Mouse (Mus musculus) hindbrain, embryonic 10.5 days (tissue): ENCODE measurements around the gene Ptov1. TPM values are rescaled to one million over a fixed set of nuclear protein-coding genes. Genes with fewer than 3 reads are reported as not detected.

Experiments
- DNase-seq: peaks from one replicate; pipeline ENCODE4 v3.0.0-alpha.2; 2017; ENCODE audit warnings: low spot score
- H3K27ac ChIP-seq: fragments of 300-500 bp; sonication (generic); 2 replicates; pipeline ENCODE4 v1.5.1; 2016; ENCODE audit warnings: mild to moderate bottlenecking, moderate library complexity
- H3K27me3 ChIP-seq: fragments of 300-500 bp; sonication (generic); 2 replicates; pipeline ENCODE4 v1.6.1; 2016; ENCODE audit warnings: mild to moderate bottlenecking; ENCODE audit not compliant: poor library complexity, insufficient read depth, severe bottlenecking
- H3K36me3 ChIP-seq: fragments of 300-500 bp; sonication (generic); 2 replicates; pipeline ENCODE4 v1.6.1; 2016; ENCODE audit warnings: mild to moderate bottlenecking, moderate library complexity
- H3K4me1 ChIP-seq: fragments of 300-500 bp; sonication (generic); replicated peaks from 2 replicates; pipeline ENCODE4 v1.6.1; 2016; ENCODE audit warnings: mild to moderate bottlenecking
- H3K4me3 ChIP-seq: fragments of 300-500 bp; sonication (generic); 2 replicates; pipeline ENCODE4 v1.5.1; 2016; ENCODE audit warnings: mild to moderate bottlenecking, moderate library complexity
- H3K9me3 ChIP-seq: fragments of 300-500 bp; sonication (generic); 2 replicates; pipeline ENCODE4 v1.6.1; 2016; ENCODE audit warnings: mild to moderate bottlenecking, moderate library complexity
- WGBS: fragments of 180-500 bp; shearing (Covaris S2); methylation state at CpG from one replicate; pipeline ENCODE4 v1.1.7; 2016; 5-methylcytosine and 5-hydroxymethylcytosine counted together
- polyA plus RNA-seq: library from polyadenylated mRNA; unstranded; fragments of >200 nt; fragmentation: Nextera tagmentation; extraction: Ambion mirVana; gene quantifications from 2 replicates; pipeline ENCODE4 v1.2.1, GENCODE M21; 2016

Gene Ptov1
- polyA plus RNA-seq, 1 experiment from 2014 or later, result 579 TPM

DNA sequence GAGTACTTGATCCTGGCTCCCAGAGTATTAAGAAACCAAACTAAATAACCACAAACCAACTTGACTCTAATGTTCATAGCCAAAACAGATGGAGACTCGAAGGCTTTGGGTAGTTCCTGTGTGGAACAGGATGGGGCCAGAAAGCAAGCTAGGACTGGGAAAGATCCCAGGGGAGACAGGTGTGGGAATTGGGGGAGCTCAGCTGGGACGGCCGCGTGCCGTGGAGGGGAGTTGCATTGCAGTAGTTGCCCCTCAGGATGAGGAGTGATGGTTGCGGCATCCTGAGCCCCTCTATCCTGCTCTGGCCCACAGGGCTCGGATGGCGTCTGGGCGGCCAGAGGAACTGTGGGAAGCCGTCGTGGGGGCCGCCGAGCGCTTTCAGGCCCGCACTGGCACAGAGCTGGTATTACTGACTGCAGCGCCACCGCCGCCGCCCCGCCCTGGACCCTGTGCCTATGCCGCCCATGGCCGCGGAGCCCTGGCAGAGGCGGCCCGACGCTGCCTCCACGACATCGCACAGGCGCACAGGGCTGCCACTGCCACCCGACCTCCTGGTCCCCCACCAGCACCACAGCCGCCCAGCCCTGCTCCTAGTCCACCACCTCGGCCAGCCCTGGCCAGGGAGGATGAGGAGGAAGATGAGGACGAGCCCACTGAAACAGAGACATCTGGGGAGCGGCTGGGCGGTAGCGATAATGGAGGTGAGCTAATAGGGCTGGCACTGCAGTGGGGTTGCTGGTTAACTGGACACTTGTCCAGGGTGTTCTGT lies 17.1 kb downstream of the Ptov1 start:
- 90% methylated on average over 36 of the region's 36 CpGs for WGBS
- H3K9me3 ChIP-seq, result no peaks in the 10 kb centered on the region
- H3K27me3 ChIP-seq, result no peaks in the 10 kb centered on the region
- no peak for DNase-seq
- peak overlapping the region; percentile 58; the same call in 1 of the 2 replicates for H3K4me3 ChIP-seq
- H3K27ac ChIP-seq, result no peak overlapping the region
- peaks cover 83% of the 10 kb centered on the region for H3K4me1 ChIP-seq
- H3K36me3 ChIP-seq, result peaks cover 27% of the 10 kb centered on the region

DNA sequence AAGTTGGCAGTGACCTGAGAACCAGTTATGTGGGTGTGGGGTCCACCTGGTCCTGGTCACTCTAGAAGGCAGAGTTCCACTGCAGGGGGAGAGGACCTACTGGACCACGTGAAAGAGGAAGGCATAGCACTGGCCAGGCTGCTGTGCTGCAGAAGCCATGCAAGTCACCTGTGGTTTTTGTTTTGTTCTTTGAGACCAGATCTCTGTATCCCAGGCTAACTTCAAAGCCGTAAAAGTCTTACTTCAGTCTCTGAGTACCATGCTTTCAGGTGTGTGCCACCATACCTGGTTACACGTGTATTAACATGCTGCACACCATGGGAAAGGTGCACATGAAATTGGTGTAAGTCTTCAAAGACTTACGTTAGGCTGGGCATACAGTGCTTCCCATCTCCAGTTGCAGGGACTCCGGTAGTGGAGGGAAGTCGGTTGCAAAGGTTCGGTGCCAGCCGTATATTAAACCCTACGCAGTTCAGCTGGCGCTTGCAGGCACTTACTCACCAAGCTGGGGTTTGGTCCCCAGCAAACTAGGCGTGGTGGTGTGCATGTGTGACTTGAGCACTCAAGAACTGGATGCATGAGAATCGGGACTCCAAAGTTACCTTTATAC lies 17.9 kb downstream of the Ptov1 start:
- H3K36me3 ChIP-seq, result peaks cover 30% of the 10 kb centered on the region
- H3K9me3 ChIP-seq, result no peaks in the 10 kb centered on the region
- DNase-seq, result no peak
- H3K27me3 ChIP-seq, result no peaks in the 10 kb centered on the region
- WGBS, result 93% methylated on average over 12 of the region's 12 CpGs
- H3K27ac ChIP-seq, result no peak overlapping the region
- H3K4me3 ChIP-seq, result peak overlapping the region; percentile 72
- peaks cover 79% of the 10 kb centered on the region for H3K4me1 ChIP-seq

GRCm38 (mm10) chr7:44850789-44851624 lies 18.6 kb downstream of the Ptov1 start:
- Histone ChIP-seq H3K9me3 (no peaks in the 10 kb centered on the region), H3K36me3 (peaks cover 38% of the 10 kb centered on the region), H3K27me3 (no peaks in the 10 kb centered on the region), H3K4me3 (peak overlapping the region; percentile 72), H3K4me1 (peaks cover 72% of the 10 kb centered on the region), H3K27ac (peak overlapping the region; percentile 93)
- WGBS, result 82% methylated on average over 8 of the region's 8 CpGs
- no peak for DNase-seq

DNA sequence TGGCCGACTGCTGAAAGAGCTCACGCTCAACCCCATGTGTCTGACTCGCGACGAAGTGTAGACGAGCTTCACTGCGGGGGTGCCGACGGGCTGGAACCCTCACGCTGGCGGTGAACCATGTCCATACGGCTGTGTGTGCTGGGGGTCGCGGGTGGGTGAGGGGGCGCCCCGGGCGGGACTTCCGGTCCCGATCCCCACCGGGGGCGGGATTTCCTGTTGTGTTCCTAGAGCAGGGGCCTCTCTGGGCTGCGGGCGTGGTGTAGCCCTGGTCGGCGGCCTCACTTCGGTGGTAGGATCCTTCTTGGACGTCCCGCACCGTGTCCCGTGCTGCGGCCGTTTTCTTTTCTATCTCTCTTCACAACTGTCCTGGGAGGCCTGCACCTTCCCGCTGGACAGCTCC lies 19.4 kb downstream of the Ptov1 start:
- DNase-seq, result peak; percentile 85
- no peaks in the 10 kb centered on the region for H3K27me3 ChIP-seq
- under 1% methylated on average over 33 of the region's 33 CpGs for WGBS
- peak overlapping the region; percentile 72 for H3K4me3 ChIP-seq
- no peaks in the 10 kb centered on the region for H3K9me3 ChIP-seq
- H3K4me1 ChIP-seq, result peaks cover 63% of the 10 kb centered on the region
- peak overlapping the region; percentile 93 for H3K27ac ChIP-seq
- H3K36me3 ChIP-seq, result peaks cover 46% of the 10 kb centered on the region

DNA sequence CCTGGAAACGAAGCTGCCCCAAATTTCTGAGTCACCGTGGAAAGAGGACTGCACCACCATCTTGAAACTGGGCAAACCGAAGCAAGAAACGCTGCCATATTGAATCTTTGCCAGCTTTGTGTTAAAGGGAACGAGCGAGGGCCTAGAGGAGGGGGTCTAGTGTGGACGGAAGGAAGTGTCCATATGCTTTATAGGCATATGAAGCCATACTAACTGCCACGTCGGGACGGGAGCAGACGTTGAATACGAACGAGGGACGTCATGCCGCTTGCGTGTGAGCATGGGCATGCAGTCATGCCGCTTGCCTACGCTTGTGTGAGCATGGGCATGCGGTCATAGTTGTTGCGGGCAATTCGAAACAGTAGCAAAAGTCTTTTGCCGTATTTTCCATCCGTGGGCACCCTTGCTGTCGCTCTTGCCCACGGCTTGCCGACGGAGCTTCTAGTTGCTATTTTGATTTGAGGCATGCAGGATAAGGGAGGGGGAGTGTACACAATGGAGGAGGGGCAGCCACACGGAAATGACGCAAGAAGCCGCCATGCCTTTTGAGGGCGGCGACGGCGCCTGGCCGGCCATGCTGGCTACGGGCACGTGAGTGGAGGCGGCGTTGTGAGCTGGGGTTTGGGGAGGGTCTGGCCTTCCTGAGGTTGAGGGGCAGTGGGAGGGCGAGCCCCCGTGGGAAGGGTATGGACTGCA lies 20.0 kb downstream of the Ptov1 start:
- peak overlapping the region; percentile 72 for H3K4me3 ChIP-seq
- peaks cover 57% of the 10 kb centered on the region for H3K4me1 ChIP-seq
- DNase-seq, result peak; percentile 90
- H3K27ac ChIP-seq, result peak overlapping the region; percentile 93
- no peaks in the 10 kb centered on the region for H3K9me3 ChIP-seq
- H3K36me3 ChIP-seq, result peaks cover 52% of the 10 kb centered on the region
- under 1% methylated on average over 41 of the region's 41 CpGs for WGBS
- H3K27me3 ChIP-seq, result no peaks in the 10 kb centered on the region

- peak within 1 kb of the TSS; percentile 93 for H3K27ac ChIP-seq
- peaks cover 60% of the 10 kb centered on the region for H3K36me3 ChIP-seq
- no peaks in the 10 kb centered on the region for H3K27me3 ChIP-seq
- peaks cover 50% of the 10 kb centered on the region for H3K4me1 ChIP-seq
- H3K9me3 ChIP-seq, result no peaks in the 10 kb centered on the region
- WGBS, result under 1% methylated on average over 54 of the region's 54 CpGs
- H3K4me3 ChIP-seq, result peak within 1 kb of the TSS; percentile 72
- peak; percentile 96 for DNase-seq
Measured at GRCm38 (mm10) chr7:44848561-44849415, 20.8 kb downstream of the Ptov1 start, which contains the start of the genes Akt1s1 and Tbc1d17. Gene Akt1s1, plus strand, starts transcription at chr7:44848991. Gene Tbc1d17, minus strand, starts transcription at chr7:44849079.

- Histone ChIP-seq H3K36me3 (peaks cover 60% of the 10 kb centered on the region), H3K4me1 (peaks cover 39% of the 10 kb centered on the region), H3K27me3 (0 out of 2 replicates have a peak, but pooled peaks cover under 1% of the 10 kb centered on the region), H3K27ac (peak overlapping the region; percentile 93; the same call in 1 of the 2 replicates), H3K4me3 (peak overlapping the region; percentile 72), H3K9me3 (no peaks in the 10 kb centered on the region)
- WGBS, result 78% methylated on average over 5 of the region's 5 CpGs
- DNase-seq, result no peak
Measured at GRCm38 (mm10) chr7:44847772-44848171, 21.8 kb downstream of the Ptov1 start.

DNA sequence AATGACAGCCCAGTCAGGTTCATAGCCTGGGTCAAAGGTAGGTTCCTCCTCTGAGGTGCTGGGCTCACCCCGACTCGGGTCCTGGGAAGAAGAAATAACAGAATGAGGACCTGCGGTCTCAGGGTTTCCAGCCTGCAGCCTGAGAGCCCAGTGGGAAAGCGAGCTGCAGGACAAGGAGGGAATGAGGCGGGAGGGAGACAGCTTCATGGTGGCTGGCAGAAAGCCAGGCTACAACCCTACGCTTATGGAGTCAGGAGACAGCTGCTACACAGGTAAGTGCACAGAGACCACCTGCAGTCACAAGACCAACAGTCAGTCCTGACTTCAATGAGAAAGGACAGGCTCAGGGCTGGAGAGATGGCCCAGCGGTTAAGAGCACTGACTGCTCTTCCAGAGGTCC lies 22.8 kb downstream of the Ptov1 start:
- Histone ChIP-seq H3K4me3 (0 out of 2 replicates have a peak overlapping the region, but pooled peaks have one; percentile 4), H3K4me1 (peaks cover 34% of the 10 kb centered on the region), H3K27me3 (peaks cover 8% of the 10 kb centered on the region; the same call in 1 of the 2 replicates), H3K27ac (no peak overlapping the region), H3K9me3 (no peaks in the 10 kb centered on the region), H3K36me3 (peaks cover 60% of the 10 kb centered on the region)
- WGBS, result 92% methylated on average over 7 of the region's 7 CpGs
- no peak for DNase-seq

DNA sequence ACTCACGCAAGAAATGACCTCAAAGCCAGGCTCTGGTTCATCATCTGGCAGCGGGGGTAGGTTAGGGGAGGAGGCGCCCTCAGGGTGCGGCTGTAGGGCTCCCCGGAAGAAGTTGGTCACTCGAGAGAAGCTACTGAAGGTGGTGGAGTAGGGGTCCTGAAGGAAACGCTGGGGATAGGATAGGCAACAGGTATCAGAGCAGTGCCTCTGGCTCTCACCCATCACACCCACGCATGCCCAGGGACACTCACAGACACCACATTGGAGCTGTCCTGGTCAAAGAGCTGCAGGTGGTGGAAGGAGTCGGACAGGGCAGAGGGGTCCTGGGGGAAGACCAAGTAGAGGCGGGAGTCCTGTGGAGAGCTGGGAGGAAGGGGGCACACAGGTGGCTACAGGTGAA lies 24.6 kb downstream of the Ptov1 start:
- Histone ChIP-seq H3K27me3 (peaks cover 26% of the 10 kb centered on the region), H3K9me3 (no peaks in the 10 kb centered on the region), H3K27ac (no peak overlapping the region), H3K36me3 (peaks cover 69% of the 10 kb centered on the region), H3K4me3 (no peak overlapping the region), H3K4me1 (peaks cover 21% of the 10 kb centered on the region)
- WGBS, result 96% methylated on average over 10 of the region's 10 CpGs
- DNase-seq, result no peak

DNA sequence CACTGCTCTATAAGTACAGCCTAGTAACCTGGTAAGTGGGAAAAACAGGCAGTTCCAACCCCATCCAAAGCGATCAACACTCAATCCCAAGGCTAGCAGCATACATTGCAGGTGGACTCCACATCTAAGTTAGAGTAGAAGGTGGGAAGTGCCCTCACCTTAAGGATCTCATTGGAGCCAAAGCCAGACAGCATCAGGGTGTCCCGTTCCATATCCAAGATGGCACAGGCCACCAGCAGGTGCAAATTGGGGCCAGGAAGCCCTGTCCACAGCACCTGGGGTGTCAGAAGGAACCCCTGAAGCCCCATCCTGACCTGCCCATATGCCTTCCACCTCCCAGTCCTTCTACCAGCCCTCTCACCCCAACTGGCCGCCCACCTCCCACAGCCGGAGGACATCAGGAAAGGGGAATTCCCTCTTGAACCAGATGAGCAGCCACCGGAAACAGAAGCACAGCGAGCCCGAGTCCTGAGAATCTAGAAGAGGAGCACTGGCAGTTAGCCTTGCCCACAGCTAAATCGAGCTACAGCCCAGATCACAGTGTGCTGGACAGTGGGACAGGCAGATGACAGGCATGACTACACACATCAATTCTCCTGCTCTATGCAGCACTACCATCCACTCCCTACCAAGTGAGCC lies 27.6 kb downstream of the Ptov1 start:
- no peak for DNase-seq
- peaks cover 77% of the 10 kb centered on the region for H3K36me3 ChIP-seq
- H3K4me1 ChIP-seq, result peaks cover 16% of the 10 kb centered on the region
- H3K27ac ChIP-seq, result no peak overlapping the region
- no peaks in the 10 kb centered on the region for H3K9me3 ChIP-seq
- H3K27me3 ChIP-seq, result peaks cover 51% of the 10 kb centered on the region
- 86% methylated on average over 8 of the region's 8 CpGs for WGBS
- H3K4me3 ChIP-seq, result no peak overlapping the region

DNA sequence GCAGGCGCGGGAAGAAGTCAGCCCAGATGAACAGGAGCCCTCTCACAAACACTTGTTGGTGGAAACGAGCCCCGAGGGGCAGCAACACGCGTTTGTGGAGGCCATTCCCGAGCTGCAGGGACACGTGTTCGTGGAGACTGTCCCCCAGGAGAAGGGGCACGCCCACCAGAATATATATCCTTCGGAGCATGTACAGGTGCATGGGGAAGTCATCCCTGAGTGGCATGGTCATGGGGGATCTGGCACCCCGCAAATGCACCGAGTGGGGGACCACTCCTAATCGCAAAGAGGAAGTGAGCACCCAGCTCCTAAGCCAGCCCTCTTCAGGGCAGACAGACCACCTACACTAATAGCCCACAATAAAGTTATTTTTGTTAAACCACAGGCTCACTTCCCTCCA lies 29.2 kb downstream of the Ptov1 start:
- Histone ChIP-seq H3K9me3 (no peaks in the 10 kb centered on the region), H3K27ac (no peak overlapping the region), H3K4me3 (peak overlapping the region; percentile 47), H3K36me3 (peaks cover 62% of the 10 kb centered on the region), H3K27me3 (peaks cover 51% of the 10 kb centered on the region), H3K4me1 (peaks cover 16% of the 10 kb centered on the region)
- no peak for DNase-seq
- WGBS, result 59% methylated on average over 14 of the region's 14 CpGs
